Mouse (Mus musculus): ENCODE results near the gene Noct. TPM values are rescaled to one million over a fixed set of nuclear protein-coding genes. Genes with fewer than 3 reads are reported as not detected.

Noct gene
- polyA plus RNA-seq, 1 experiment = 33.0 TPM

GRCm38 (mm10) chr3:51223556-51223955 is 691 bp upstream of the Noct start:
- DNase-seq (ENCODE audit: low read depth) = peak; percentile 20
- TF ChIP-seq POLR2A (IDR thresholded peaks at IDR 0.05; ENCODE audit: borderline replicate concordance, extremely low read depth, insufficient read depth, insufficient read length, poor library complexity, severe bottlenecking) (no peak), CTCF (IDR thresholded peaks at IDR 0.05; ENCODE audit: borderline replicate concordance, extremely low read depth, insufficient read depth, insufficient read length) (no peak)

GRCm38 (mm10) chr3:51225226-51225750 is 1.0 kb downstream of the Noct start:
- DNase-seq (ENCODE audit: low read depth) = peak; percentile 46
- TF ChIP-seq CTCF (IDR thresholded peaks at IDR 0.05; ENCODE audit: borderline replicate concordance, extremely low read depth, insufficient read depth, insufficient read length) (no peak), POLR2A (IDR thresholded peaks at IDR 0.05; ENCODE audit: borderline replicate concordance, extremely low read depth, insufficient read depth, insufficient read length, poor library complexity, severe bottlenecking) (no peak)

GRCm38 (mm10) chr3:51225979-51226378 is 1.7 kb downstream of the Noct start:
- TF ChIP-seq CTCF (IDR thresholded peaks at IDR 0.05; ENCODE audit: borderline replicate concordance, extremely low read depth, insufficient read depth, insufficient read length) = no peak
- no peak for TF ChIP-seq POLR2A (IDR thresholded peaks at IDR 0.05; ENCODE audit: borderline replicate concordance, extremely low read depth, insufficient read depth, insufficient read length, poor library complexity, severe bottlenecking)
- no peak for DNase-seq (ENCODE audit: low read depth)

- no peak for DNase-seq (ENCODE audit: low read depth)
- TF ChIP-seq POLR2A (IDR thresholded peaks at IDR 0.05; ENCODE audit: borderline replicate concordance, extremely low read depth, insufficient read depth, insufficient read length, poor library complexity, severe bottlenecking) (no peak), CTCF (IDR thresholded peaks at IDR 0.05; ENCODE audit: borderline replicate concordance, extremely low read depth, insufficient read depth, insufficient read length) (no peak)
Measured at GRCm38 (mm10) chr3:51226601-51227000, 2.4 kb downstream of the Noct start.

- peak; percentile 20 for DNase-seq (ENCODE audit: low read depth)
- no peak for TF ChIP-seq POLR2A (IDR thresholded peaks at IDR 0.05; ENCODE audit: borderline replicate concordance, extremely low read depth, insufficient read depth, insufficient read length, poor library complexity, severe bottlenecking)
- peak; percentile 49; the same call in 1 of the 2 replicates for TF ChIP-seq CTCF (IDR thresholded peaks at IDR 0.05; ENCODE audit: borderline replicate concordance, extremely low read depth, insufficient read depth, insufficient read length)
Measured at GRCm38 (mm10) chr3:51228038-51228820, 4.0 kb downstream of the Noct start.

- peak; percentile 31 for DNase-seq (ENCODE audit: low read depth)
- TF ChIP-seq CTCF (IDR thresholded peaks at IDR 0.05; ENCODE audit: borderline replicate concordance, extremely low read depth, insufficient read depth, insufficient read length) (no peak), POLR2A (IDR thresholded peaks at IDR 0.05; ENCODE audit: borderline replicate concordance, extremely low read depth, insufficient read depth, insufficient read length, poor library complexity, severe bottlenecking) (no peak)
Measured at GRCm38 (mm10) chr3:51228821-51229205, 4.6 kb downstream of the Noct start.

- peak; percentile 34 for DNase-seq (ENCODE audit: low read depth)
- no peak for TF ChIP-seq CTCF (IDR thresholded peaks at IDR 0.05; ENCODE audit: borderline replicate concordance, extremely low read depth, insufficient read depth, insufficient read length)
- no peak for TF ChIP-seq POLR2A (IDR thresholded peaks at IDR 0.05; ENCODE audit: borderline replicate concordance, extremely low read depth, insufficient read depth, insufficient read length, poor library complexity, severe bottlenecking)
Measured at GRCm38 (mm10) chr3:51229226-51229625, 5.0 kb downstream of the Noct start.

GRCm38 (mm10) chr3:51230146-51230835 is 6.0 kb downstream of the Noct start:
- DNase-seq (ENCODE audit: low read depth) = no peak
- TF ChIP-seq CTCF (IDR thresholded peaks at IDR 0.05; ENCODE audit: borderline replicate concordance, extremely low read depth, insufficient read depth, insufficient read length) (no peak), POLR2A (IDR thresholded peaks at IDR 0.05; ENCODE audit: borderline replicate concordance, extremely low read depth, insufficient read depth, insufficient read length, poor library complexity, severe bottlenecking) (no peak)

GRCm38 (mm10) chr3:51230886-51231285 is 6.6 kb downstream of the Noct start:
- DNase-seq (ENCODE audit: low read depth) = no peak
- TF ChIP-seq POLR2A (IDR thresholded peaks at IDR 0.05; ENCODE audit: borderline replicate concordance, extremely low read depth, insufficient read depth, insufficient read length, poor library complexity, severe bottlenecking) (no peak), CTCF (IDR thresholded peaks at IDR 0.05; ENCODE audit: borderline replicate concordance, extremely low read depth, insufficient read depth, insufficient read length) (no peak)

GRCm38 (mm10) chr3:51231499-51231898 is 7.3 kb downstream of the Noct start:
- peak; percentile 15 for DNase-seq (ENCODE audit: low read depth)
- TF ChIP-seq CTCF (IDR thresholded peaks at IDR 0.05; ENCODE audit: borderline replicate concordance, extremely low read depth, insufficient read depth, insufficient read length) (no peak), POLR2A (IDR thresholded peaks at IDR 0.05; ENCODE audit: borderline replicate concordance, extremely low read depth, insufficient read depth, insufficient read length, poor library complexity, severe bottlenecking) (no peak)

- no peak for DNase-seq (ENCODE audit: low read depth)
Measured at GRCm38 (mm10) chr3:51232205-51232910, 8.1 kb downstream of the Noct start.

More at GRCm38 (mm10) chr3:51232205-51232910, 8.1 kb downstream of the Noct start:
- TF ChIP-seq POLR2A (IDR thresholded peaks at IDR 0.05; ENCODE audit: borderline replicate concordance, extremely low read depth, insufficient read depth, insufficient read length, poor library complexity, severe bottlenecking) (no peak), CTCF (IDR thresholded peaks at IDR 0.05; ENCODE audit: borderline replicate concordance, extremely low read depth, insufficient read depth, insufficient read length) (no peak)
